Mouse (Mus musculus) heart, adult 9 months (tissue): ENCODE results near the gene Zfp597.

ENCODE experiments used
- DNase-seq, 2 experiments: peaks; one replicate each; pipeline ENCODE4 v3.0.0; 2022; ENCODE audit warnings: low spot score in 2 of 2

Zfp597 gene

GRCm38 (mm10) chr16:3884201-3885064 is at the start of gene Zfp597, which contains the start of gene Gm20695:
Gene Zfp597, minus strand, starts transcription at chr16:3884561.
Gene Gm20695, plus strand, starts transcription at chr16:3884648.
- peak; percentile 93 to 94 for DNase-seq

- DNase-seq = no peak
Observed at GRCm38 (mm10) chr16:3934091-3934490, 49.7 kb upstream of the Zfp597 start.

- no peak for DNase-seq
Observed at GRCm38 (mm10) chr16:3933536-3933935, 49.2 kb upstream of the Zfp597 start.

GRCm38 (mm10) chr16:3929151-3929550 is 44.8 kb upstream of the Zfp597 start:
- DNase-seq = peak in 1 of 2 experiments; percentile 20

- DNase-seq = no peak
Observed at GRCm38 (mm10) chr16:3928582-3928981, 44.2 kb upstream of the Zfp597 start.

- no peak for DNase-seq
Observed at GRCm38 (mm10) chr16:3923966-3924365, 39.6 kb upstream of the Zfp597 start.

- no peak for DNase-seq
Observed at GRCm38 (mm10) chr16:3923515-3923914, 39.2 kb upstream of the Zfp597 start.

- no peak for DNase-seq
Observed at GRCm38 (mm10) chr16:3920756-3921155, 36.4 kb upstream of the Zfp597 start.

GRCm38 (mm10) chr16:3909118-3909517 is 24.8 kb upstream of the Zfp597 start:
- no peak for DNase-seq

- peak; percentile 92 to 95 for DNase-seq
Observed at GRCm38 (mm10) chr16:3908537-3909111, 24.3 kb upstream of the Zfp597 start, which contains the start of the genes 1700037C18Rik and Cluap1. Gene 1700037C18Rik, minus strand, starts transcription at chr16:3908689. Gene Cluap1, plus strand, starts transcription at chr16:3908801.

- DNase-seq = no peak
Observed at GRCm38 (mm10) chr16:3907471-3907870, 23.1 kb upstream of the Zfp597 start.

GRCm38 (mm10) chr16:3896553-3896952 is 12.2 kb upstream of the Zfp597 start:
- DNase-seq = no peak

- DNase-seq = no peak
Observed at GRCm38 (mm10) chr16:3896046-3896445, 11.7 kb upstream of the Zfp597 start.

- peak; percentile 61 to 82 for DNase-seq
Observed at GRCm38 (mm10) chr16:3895173-3895792, 10.9 kb upstream of the Zfp597 start.

GRCm38 (mm10) chr16:3893739-3894138 is 9.4 kb upstream of the Zfp597 start:
- no peak for DNase-seq

- DNase-seq = no peak
Observed at GRCm38 (mm10) chr16:3891621-3892295, 7.4 kb upstream of the Zfp597 start.

GRCm38 (mm10) chr16:3885065-3885670 is 807 bp upstream of the Zfp597 start:
- peak in 1 of 2 experiments; percentile 24 for DNase-seq

GRCm38 (mm10) chr16:3876346-3876745 is 8.0 kb downstream of the Zfp597 start:
- DNase-seq = no peak

- DNase-seq = peak; percentile 90 to 91
Observed at GRCm38 (mm10) chr16:3872216-3873047, 11.9 kb downstream of the Zfp597 start, which contains the start of gene Naa60. Gene Naa60, plus strand, starts transcription at chr16:3872375.

- DNase-seq = no peak
Observed at GRCm38 (mm10) chr16:3871815-3872214, 12.5 kb downstream of the Zfp597 start.
